Mouse (Mus musculus) MEL (cell line): ENCODE measurements at regions not wholly inside any gene's neighbourhood (a gene's known extent, or its start where the extent isn't known, plus 50 kb on each side); places are given as distances from the start of the nearest gene placed in this dataset.

Experiments
- BHLHE40 ChIP-seq: IDR thresholded peaks from 2 replicates; pipeline ENCODE4 v1.6.1; 2012; ENCODE audit warnings: low read depth, mild to moderate bottlenecking, inconsistent platforms, low read length, improper control_type of control experiment, borderline replicate concordance
- CTCF ChIP-seq, 3 experiments: IDR thresholded peaks in 2 of 3; conservative IDR thresholded peaks in 1 of 3; 2 replicates each; pipeline ENCODE4 v1.5.1; 2011 to 2012; ENCODE audit warnings: low read length in 3 of 3, low read depth in 2 of 3, mild to moderate bottlenecking in 2 of 3, improper control_type of control experiment in 1 of 3, inconsistent platforms in 1 of 3, mixed read lengths in 1 of 3, moderate library complexity in 1 of 3; ENCODE audit not compliant: control insufficient read depth in 1 of 3, insufficient read depth in 1 of 3, poor library complexity in 1 of 3, severe bottlenecking in 1 of 3
- EP300 ChIP-seq, 2 experiments: IDR thresholded peaks; 2 replicates each; pipeline ENCODE4 v1.6.1; 2011; ENCODE audit warnings: improper control_type of control experiment in 2 of 2, low read length in 2 of 2, low read depth in 1 of 2, mild to moderate bottlenecking in 1 of 2
- GABPA ChIP-seq: IDR thresholded peaks from 2 replicates; pipeline ENCODE4 v1.6.1; 2012; ENCODE audit warnings: low read depth, mild to moderate bottlenecking, inconsistent platforms, low read length, improper control_type of control experiment, moderate library complexity
- GATA1 ChIP-seq: IDR thresholded peaks from 2 replicates; pipeline ENCODE4 v1.6.1; 2011; ENCODE audit warnings: low read depth, low read length, improper control_type of control experiment
- JUND ChIP-seq: IDR thresholded peaks from 2 replicates; pipeline ENCODE4 v1.6.1; 2011; ENCODE audit warnings: low read depth, mild to moderate bottlenecking, improper control_type of control experiment, low read length
- MAFK ChIP-seq: IDR thresholded peaks from 2 replicates; pipeline ENCODE4 v1.6.1; 2011; ENCODE audit warnings: low read depth, mild to moderate bottlenecking, low read length, improper control_type of control experiment, borderline replicate concordance
- MAZ ChIP-seq: IDR thresholded peaks from 2 replicates; pipeline ENCODE4 v1.6.1; 2012; ENCODE audit warnings: low read depth, mild to moderate bottlenecking, inconsistent platforms, low read length, improper control_type of control experiment
- SMC3 ChIP-seq: IDR thresholded peaks from 2 replicates; pipeline ENCODE4 v1.6.1; 2011; ENCODE audit warnings: low read depth, low read length, improper control_type of control experiment
- TAL1 ChIP-seq: IDR thresholded peaks from 2 replicates; pipeline ENCODE4 v1.6.1; 2012; ENCODE audit warnings: mild to moderate bottlenecking, inconsistent platforms, low read length, moderate library complexity, mixed read lengths
- ZC3H11A ChIP-seq: IDR thresholded peaks from 2 replicates; pipeline ENCODE4 v1.6.1; 2012; ENCODE audit warnings: low read depth, mild to moderate bottlenecking, inconsistent platforms, low read length, improper control_type of control experiment

DNA sequence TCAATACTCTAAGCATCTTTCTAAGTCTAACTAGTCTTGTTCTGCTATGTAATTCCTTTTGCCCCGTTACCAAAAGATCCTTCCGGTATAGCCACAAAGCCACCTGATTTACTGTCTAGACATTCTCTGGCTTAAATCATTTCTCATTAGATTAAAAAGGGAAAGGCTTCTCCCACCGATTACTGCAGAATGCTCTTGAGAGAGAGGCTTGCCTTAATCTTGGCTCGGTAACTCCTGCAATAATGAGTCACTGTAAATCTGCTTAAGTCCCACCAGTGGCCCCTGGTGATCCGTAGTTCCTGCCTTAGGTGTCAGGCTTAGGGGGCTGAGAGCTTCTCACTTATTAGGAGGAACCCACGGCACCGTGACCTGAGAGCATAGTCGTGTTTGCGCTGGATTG is 220.1 kb upstream of the Trpc7 start:
- TF ChIP-seq GABPA (no peak), CTCF (IDR thresholded peaks at IDR 0.05 in 2 of 3, conservative IDR thresholded peaks at IDR 0.05 in 1 of 3; ENCODE audit: control insufficient read depth in 1 of 3, insufficient read depth in 1 of 3, low read depth in 2 of 3, low read length in 3 of 3, poor library complexity in 1 of 3, severe bottlenecking in 1 of 3) (no peak), ZC3H11A (no peak), EP300 (IDR thresholded peaks at IDR 0.05; ENCODE audit: low read depth in 1 of 2, low read length in 2 of 2) (no peak), TAL1 (no peak), SMC3 (no peak), GATA1 (no peak), MAFK (no peak), MAZ (no peak), BHLHE40 (no peak), JUND (no peak)
